Mouse (Mus musculus) kidney, postnatal 4 days (tissue): Measurements from ENCODE around the gene Hspg2.
A peak's percentile ranks its signal among the peaks of the same experiment; 100 is the strongest.

Experiments
- DNase-seq, 2 experiments: peaks; one replicate each; pipeline ENCODE4 v3.0.0; 2021; ENCODE audit warnings: mixed read lengths in 2 of 2

The Hspg2 gene

DNA sequence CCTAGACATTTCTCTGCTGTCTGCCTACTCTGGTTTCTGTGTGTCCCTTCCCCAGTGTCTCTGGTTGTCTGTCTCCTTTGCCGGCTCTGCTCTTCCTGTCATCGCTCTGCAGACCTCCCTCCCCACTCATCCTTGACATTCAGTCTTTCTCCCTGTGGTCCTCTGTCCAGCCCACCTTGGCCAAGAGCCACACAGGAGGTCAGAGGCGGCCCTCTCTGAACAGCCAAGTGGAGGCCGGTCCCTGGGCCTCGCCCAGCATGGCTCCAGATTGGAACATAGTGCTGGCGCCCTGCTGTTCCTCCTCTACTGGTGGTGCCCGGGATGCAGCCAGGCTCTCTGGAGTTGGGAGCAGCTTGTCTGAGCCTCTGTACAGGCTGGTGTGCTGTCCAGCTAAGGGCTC is 34.2 kb downstream of the Hspg2 start:
- DNase-seq = peak; percentile 43 to 51

DNA sequence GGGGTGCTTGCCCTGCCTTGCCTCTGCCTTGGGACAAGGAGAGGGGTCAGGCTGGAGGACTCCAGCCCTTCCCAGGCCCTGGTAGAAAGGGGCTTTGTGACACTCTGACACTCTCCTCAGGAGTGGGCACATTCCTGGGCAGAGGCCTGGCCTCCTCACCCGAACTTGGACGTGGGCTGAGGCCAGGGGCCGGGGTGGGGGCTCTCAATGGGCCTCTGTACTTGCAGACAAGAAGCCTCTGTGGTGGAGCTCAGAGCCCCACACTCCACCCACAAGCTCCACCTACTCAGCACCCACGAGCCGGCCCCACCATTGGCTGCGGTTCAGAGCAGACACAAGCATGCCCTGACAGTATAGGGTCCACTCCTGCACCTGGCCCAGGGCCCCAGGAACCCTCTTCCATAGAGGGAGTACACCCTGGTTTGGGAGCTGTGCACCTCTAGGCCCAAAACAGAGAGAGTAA is 35.0 kb downstream of the Hspg2 start:
- DNase-seq = no peak

DNA sequence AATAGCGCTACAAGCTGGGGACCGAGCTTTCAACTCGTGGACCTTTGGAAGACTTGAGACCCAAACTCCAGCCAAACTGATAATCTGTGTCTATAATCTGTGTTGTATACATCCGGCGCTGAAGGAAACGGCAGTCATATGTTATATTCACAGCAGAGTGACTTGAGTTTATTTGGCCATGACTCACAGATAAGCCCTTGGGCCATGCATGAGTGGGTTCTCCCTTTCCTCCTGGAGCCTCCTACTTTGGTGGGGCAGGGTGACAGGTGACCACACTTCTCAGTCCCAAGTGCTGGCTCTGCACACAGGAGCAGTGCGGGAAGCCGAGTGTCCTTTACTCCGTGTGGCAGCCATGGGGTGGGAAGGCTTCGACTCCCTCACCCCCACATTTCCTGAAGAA is 38.1 kb downstream of the Hspg2 start:
- DNase-seq = peak in 1 of 2 experiments; percentile 37

DNA sequence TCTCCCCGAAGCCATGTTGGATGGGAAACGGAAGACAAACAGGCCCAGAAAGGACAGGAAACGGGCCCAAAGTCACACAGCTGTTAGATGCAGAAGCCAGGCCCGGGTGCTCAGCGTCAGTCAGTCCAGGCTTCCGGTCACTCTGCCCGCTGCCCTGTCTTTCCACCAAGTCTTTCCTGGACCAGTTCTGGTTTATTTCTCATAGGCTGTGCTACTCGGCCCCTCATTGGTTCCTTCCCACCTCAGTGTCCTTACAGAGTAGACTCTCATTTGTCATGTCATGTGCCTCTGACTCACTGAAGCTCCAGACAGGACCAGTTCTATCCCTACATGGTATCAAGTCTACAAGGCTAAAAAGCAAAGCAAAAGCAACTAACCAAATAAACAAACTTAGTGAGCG is 41.0 kb downstream of the Hspg2 start:
- DNase-seq = no peak

DNA sequence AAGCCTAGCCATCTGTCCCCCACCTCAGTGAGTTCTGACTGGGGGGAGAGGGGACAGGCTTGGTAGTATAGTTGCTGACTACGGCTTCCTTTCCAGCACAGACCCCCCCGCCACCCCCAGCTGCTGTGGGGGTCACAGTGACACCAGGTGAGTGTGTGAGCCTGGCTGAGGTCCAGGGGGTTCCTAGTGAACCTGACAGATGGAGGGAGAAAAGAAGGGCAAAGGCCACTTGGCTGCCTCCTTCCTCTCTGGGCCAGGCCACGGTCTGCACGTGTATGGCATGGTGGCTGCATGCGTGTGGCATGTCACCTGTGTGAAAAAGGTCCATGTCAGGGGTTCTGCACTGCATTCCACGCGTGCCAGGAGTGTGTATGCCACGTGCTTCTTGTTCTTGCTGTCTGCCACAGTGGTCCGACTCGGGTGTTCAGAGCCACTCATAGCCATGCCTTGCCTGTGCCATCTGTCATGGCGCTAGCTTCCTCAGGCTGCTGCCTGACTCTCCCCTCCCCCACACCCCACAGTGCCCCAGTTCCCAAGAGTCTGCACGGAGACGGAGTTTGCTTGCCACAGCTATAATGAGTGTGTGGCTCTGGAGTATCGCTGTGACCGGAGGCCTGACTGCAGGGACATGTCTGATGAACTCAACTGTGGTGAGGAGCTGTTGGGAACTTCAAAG is 41.6 kb downstream of the Hspg2 start:
- peak; percentile 25 to 59 for DNase-seq

DNA sequence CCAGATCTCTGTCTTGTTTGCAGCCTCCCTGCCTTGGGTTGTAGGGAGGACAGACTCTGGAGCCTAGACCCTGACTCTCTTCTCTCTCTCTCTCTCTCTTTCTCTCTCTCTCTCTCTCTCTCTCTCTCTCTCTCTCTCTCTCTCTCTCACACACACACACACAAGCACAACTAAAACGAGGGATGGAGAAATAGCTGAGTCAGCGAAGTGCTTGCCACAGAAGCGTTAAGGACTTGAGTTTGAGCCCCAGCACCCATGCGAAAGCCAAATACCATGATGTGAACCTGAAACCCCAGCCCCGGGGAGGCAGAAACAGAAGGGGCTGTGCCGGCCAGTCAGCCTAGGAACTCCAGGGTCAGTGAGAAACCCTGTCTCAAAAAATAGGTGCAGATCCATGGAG is 44.3 kb downstream of the Hspg2 start:
- no peak for DNase-seq

DNA sequence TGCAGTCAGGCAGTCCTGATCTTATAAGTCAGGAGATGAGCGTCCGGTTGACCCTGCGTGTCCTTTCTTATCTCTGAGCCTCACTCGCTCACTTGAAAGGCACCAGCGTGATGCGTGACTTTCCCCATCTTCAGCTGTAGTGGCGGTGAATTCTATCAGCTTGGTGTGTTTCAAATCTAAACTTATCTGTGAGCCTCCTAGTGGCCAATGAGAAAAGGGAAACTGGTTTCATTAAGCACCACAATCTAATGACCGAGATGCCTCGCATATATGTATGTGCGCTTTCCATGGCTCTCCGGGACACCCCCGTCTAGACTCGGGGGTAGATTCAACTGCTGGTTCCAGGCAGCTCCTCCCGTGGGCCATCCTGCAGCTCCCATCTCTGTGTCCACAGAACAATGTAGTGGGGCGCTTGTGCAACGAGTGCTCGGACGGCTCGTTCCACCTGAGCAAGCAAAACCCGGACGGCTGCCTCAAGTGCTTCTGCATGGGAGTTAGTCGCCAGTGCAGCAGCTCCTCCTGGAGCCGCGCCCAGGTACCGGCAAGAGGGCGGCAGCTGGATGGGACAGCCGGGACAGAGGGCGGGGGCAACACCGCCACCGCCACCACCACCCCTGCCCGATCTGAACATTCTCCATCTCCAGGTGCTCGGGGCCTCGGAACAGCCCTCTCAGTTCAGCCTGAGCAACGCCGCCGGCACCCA is 49.6 kb downstream of the Hspg2 start:
- peak; percentile 31 to 46 for DNase-seq

DNA sequence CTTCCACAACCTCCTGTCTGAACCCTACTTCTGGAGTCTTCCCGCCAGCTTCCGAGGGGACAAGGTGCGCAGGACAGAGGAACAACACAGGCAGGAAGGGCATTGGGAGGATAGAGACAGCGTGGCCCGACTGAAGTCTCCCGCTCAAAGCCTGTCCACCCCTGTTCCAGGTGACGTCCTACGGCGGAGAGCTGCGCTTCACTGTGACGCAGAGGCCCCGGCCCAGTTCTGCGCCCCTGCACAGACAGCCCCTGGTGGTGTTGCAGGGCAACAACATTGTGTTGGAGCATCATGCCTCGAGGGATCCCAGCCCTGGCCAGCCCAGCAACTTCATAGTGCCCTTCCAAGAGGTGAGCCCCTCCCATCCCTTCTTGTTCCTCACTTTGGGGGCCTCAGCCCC is 50.2 kb downstream of the Hspg2 start:
- DNase-seq = no peak

DNA sequence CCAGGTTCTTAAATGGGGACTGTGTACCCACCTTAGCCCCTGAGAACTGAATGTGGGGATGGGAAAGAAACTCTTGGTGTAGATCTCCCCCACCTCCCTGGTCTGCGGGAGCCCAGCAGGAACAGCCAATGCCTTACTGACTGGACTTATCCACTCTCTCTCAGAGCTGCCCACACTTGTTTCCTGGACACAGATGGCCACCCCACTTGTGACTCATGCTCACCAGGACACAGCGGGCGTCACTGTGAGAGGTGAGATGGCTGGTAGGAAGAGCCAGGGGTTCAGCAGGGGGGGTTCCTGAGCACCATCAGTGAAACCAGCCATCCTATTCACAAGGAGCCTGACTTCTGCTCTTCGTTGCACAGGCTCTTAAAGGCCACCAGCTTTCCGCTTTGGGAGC is 51.8 kb downstream of the Hspg2 start:
- no peak for DNase-seq

DNA sequence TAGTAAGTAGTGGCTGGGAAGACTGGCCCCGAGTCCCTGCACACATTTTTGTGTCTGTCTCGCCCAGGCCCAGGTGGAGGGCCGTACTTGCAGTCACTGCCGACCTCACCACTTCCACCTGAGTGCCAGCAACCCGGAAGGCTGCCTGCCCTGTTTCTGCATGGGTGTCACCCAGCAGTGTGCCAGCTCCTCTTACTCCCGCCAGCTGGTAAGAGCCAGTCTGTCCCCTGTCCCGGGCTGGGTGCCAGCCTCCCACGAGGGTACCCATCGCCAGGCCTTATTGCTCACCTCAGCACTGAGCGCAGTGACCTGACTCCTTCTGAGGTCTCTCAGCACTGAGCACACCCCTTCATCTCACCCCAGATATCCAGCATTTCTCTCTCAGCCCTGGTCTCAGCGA is 53.4 kb downstream of the Hspg2 start:
- no peak for DNase-seq

DNA sequence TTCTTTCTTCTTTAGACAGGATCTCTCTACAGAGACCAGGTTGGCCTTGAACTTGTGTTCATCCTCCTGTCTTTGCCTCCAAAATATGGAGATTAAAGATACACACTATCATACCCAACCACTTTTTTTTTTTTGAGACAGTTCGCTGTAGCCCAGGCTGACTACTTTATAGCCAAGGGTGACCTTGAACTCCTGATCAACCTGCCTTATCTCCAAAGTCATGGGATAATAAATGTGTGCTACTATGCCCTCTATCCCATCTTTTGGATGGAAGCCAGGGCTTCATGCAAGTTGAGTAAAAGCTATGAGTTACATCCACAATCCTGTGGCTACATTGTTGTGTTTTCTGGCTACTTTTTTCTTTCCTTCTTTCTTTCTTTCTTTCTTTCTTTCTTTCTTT is 56.9 kb downstream of the Hspg2 start:
- DNase-seq = no peak

DNA sequence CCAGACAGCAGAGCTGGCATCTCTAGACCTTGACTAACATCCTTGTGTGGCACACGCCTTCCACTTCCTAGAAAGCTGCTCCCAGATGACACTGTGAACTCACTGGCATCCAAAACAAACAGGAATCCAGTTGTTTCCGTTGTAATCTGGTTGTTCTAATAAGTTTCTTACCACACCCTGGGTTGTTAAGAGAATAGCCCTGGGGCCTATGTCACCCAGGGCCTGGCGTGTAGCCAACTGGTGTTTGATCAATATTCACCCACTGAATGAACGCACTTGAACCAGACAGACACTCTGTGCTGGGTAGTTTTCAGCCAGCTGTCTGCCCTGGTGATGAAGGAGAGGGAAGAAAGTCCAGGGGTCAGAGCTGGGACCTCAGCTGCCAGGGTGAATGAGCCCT is 58.8 kb downstream of the Hspg2 start:
- peak; percentile 52 to 61 for DNase-seq

DNA sequence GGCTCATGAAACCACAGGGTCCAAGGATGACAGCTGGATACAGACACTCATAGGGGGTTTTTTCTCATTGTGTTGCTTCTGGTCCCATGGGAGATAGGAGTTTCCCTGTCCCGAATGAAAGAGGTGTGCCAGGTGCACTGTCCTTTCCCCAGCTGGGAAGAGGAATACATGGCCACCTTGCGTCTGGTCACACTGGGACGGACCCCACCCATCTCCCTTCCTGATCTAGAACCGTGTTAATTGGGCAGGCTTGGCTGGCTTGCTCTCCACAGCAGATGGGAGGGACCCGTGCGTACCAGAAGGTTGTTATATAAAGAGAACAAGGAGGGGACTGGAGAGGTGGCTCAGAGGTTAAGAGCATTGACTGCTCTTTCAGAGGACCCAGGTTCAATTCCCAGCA is 59.3 kb downstream of the Hspg2 start:
- no peak for DNase-seq

DNA sequence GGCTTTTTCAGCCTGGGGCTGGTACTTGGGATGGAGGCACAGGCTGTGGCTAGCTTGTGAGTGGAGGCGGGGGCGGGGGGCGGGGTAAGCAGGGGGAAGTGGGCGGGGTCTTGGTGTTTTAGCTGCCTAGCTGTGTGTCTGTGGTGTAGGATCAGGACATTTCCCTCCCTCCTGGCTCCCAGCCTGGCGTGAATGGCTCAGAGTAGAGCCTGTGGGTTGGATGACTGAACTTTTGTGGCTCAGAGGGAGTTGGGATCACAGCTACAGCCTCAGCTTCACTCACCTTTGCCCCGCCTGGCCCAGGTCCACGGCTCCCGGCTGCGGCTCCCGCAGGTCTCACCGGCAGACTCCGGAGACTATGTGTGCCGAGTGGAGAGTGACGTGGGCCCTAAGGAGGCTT is 71.8 kb downstream of the Hspg2 start:
- peak; percentile 64 to 73 for DNase-seq

DNA sequence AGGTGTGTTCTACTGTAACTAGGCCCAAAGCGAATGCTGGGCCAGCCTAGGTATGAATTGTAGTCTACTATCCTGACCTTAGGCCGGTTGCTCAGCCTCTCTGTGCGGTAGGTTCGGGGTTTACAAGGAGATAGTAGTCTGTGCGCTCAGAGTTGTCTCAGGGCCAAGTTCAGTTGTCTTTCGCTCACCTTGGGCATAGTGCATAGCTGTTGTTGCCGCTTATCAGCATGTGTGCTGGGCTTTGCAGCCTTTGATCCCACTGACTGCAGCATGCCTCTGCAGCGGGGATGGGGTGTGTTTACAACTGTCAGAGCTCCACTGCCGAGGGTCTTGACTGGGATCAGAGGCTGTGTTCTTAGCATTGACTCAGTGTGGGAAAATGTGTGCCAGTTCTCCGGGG is 74.4 kb downstream of the Hspg2 start:
- DNase-seq = no peak

DNA sequence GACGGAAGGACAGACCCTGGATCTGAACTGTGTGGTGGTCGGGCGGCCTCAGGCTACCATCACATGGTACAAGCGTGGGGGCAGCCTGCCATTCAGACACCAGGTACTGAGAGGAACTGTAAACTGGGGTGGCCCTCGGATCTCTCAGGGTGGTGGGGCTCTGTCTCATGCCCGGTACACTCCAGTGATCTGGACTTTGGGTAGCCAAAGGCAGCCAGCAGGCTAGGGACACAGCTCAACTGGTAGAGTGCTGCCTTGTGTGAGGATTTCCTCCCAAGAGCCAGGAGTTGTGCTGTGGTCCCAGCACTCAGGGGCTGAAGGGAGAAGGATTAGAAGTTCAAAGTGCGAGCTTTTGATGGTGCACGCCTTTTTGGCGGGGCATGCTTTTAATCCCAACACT is 77.0 kb downstream of the Hspg2 start:
- no peak for DNase-seq

DNA sequence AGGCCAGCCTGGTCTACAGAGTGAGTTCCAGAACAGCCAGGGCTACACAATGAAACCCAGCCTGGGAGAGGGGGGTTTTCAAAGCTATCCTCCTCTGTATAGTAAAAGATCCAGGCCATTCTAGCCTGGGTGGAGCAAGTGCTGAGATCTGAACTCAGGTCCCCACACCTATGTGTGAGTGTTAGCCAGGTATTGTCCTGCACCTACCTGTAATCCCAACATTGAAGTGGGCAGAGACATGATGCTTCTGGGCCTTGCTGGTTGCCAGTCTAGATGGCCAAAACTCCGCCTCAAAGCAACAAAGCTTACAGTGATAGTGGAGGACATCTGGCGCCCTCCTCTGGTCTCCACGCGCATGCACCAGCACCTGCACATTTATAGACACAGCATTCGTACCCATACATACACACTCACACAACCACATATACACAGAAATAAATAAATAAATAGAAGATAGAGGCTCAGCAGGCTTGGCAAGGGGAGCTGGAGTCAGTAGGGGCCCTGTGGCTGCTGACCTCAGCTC is 77.5 kb downstream of the Hspg2 start:
- peak; percentile 64 to 71 for DNase-seq

DNA sequence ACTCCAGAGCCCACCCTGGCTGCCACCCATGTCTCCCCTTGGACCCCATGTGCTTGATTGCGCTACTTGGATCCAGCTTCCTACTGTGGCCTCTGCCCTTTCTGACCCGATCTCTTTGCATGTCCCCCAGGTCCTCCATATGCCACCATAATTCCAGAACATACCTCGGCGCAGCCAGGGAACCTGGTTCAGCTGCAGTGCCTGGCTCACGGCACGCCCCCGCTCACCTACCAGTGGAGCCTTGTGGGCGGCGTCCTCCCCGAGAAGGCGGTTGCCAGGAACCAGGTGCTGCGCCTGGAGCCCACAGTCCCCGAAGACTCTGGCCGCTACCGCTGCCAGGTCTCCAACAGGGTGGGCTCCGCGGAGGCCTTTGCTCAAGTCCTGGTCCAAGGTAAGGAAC is 84.9 kb downstream of the Hspg2 start:
- no peak for DNase-seq

DNA sequence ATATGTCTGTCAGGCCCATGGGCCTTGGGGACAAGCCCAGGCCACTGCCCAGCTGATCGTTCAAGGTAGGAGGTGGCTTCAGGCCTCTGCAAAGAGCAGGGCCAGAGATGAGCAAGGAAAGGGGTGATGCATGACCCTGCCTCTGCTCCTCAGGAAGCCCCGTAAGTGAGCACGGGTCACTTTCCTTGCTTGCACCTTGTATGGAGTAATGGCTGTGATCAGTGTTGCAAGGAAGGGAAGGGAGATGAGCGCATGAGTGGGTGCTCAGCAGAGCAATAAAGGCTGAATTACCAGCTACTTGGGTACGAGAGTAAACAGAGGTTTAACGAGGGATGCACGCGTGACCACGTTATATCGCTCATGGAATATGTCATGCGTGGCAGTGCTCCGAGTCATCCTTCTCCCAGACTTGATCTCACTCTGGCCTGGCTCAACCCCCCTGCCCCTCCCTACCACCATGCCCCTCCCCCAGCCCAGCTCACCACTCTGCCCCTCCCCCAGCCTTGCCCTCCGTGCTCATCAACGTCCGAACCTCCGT is 88.2 kb downstream of the Hspg2 start:
- DNase-seq = peak in 1 of 2 experiments; percentile 39

DNA sequence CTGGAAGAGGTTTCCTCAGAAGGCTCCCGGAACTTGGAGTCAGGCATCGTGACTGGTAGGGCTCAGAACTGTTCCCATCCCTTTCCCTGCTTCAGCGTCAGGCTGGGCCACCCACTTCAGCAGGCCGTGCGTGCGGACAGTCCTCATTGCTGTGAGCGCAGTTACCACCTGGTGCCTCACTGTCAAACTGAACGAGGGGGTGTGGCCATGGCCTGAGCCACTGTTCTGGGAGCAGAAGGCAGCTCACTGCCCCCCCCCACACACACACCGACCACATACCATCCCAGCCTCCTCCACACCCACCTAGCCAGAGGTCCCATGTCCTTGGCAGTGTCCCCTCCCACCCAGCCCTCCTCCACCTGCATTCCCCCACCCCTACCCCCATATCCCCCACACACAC is 101.3 kb downstream of the Hspg2 start:
- DNase-seq = peak in 1 of 2 experiments; percentile 38

DNA sequence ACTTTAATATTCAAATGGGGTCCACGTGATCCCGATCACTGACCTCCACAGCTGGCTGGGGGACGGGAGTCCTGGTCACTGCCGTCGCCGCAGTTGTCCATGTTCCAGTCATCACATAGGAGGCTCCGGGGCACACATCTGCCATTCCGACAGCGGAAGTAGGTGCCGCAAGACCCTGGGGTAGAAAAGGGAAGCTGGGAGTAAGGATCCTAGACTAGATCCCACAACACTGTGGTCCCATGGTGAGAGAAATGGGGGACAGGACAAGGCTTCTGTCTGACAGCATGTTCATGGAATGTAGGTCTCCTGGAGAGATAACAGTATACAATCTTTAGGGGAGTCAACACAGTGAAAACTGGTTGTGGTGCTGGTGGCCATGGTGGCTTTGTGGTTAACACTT is 105.9 kb downstream of the Hspg2 start, which contains the start of gene Ldlrad2:
Gene Ldlrad2 (minus strand): TSS at position 101 of the 400 bp plus-strand sequence.
- no peak for DNase-seq

DNA sequence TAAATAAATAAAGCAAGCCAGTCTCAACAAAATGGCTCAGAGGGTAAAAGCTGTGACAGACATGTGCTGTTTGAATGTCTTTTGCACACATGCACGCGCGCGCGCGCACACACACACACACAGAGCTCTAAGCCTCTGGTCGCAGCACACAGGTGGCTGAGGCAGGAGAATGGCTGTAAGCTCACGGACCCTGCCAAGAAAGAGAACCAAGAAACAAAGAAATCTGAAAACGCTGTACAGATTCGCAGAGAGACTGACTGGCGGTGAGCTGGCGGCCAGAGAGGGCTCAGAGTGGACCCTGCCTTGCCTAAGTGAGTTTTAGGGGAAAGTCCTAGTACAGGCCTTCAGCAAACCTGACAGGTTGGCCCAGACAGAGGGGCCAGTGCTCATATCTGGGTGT is 108.9 kb downstream of the Hspg2 start:
- no peak for DNase-seq

DNA sequence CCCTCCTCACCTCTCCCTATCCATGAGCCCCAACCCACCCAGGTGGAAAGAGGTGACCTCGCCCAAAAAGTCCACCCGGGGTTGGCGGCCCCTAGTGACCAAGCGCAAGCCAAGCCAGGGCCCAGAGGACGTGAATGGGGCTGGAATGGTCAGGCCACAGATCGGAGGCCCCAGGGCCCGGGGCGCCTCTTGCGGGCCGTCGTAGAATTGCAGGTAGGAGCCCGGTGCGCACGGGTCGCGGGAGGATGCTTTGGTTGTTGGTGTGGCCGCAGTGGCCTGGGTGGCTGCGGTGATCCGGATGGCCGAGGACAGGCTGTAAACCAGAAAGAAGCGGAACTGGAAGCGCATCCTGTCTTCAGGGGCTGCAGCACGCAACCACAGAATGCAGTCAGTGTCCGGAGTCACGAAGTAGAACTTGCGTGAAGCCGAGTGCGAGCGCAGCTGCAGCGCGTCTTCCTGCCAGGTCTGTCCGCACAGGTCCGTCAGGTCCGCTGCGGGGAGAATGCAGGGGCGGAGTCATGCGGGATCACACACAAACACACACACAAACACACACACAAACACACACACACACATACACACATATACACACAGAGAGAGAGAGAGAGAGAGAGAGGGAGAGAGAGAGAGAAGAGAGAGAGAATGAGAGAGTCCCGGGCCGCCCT is 109.7 kb downstream of the Hspg2 start:
- peak; percentile 77 to 86 for DNase-seq
